Mouse (Mus musculus): ENCODE measurements around the gene Insm1.

The Insm1 gene

GRCm38 (mm10) chr2:146262215-146262614 is 40.5 kb downstream of the Insm1 start:
- DNase-seq (ENCODE audit: extremely low read depth, low read depth), result no peak

DNA sequence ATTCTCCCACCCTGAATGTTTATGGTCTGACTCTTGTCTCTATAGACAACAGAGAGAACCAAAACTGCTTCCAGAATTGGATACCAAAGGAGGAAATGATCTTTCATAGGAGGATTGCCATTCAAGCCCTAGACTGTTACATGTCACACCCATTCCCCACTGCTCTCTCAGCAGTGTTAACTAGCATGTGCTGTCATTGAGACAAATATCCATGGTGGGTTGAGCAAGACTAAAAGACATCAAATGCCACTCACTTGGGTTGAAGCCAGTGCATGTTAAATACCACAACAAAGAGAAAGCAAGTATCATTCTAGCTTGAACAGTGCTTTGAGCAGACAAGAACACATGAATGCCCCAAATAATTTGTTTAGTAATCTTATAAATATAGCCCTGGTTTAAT is 41.2 kb downstream of the Insm1 start:
- no peak for DNase-seq (ENCODE audit: extremely low read depth, low read depth)

DNA sequence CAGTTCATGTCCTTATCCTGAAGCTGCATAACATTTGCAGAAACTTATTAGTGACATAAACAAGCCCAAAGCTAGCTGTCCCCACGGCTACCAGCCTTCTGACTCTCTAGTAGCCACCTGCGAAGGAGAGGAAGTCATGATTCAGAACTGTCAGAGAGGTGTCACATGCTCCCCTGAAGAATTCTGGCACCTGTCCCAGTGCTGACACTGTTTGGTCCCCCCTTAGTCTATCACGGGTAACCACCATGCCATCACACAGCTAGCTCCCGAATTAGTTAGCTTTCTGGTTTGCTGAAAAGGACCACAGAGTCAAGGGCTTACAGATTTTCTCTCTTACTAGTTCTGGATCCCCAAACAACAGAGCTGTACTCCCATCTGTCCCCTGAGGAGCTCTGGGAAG is 43.3 kb downstream of the Insm1 start:
- DNase-seq (ENCODE audit: extremely low read depth, low read depth), result no peak

- DNase-seq (ENCODE audit: extremely low read depth, low read depth), result no peak
These were observed 44.8 kb downstream of the Insm1 start for GRCm38 (mm10) chr2:146266539-146266938.

All from MEL-GATA-1-ER (cell line).